Mouse (Mus musculus) liver, postnatal 0 days (tissue): ENCODE measurements around the gene Gphn. TPM values are rescaled to one million over a fixed set of nuclear protein-coding genes. Genes with fewer than 3 reads are reported as not detected.
A peak's percentile ranks its signal among the peaks of the same experiment; 100 is the strongest.

ENCODE experiments used
- ATAC-seq: fragments of 200-750 bp; cut with Nextera tagmentation; 2 replicates; pipeline ENCODE4 v1.8.0; 2017; ENCODE audit warnings: mild to moderate bottlenecking, moderate library complexity
- DNase-seq: peaks from one replicate; pipeline ENCODE4 v3.0.0-alpha.2; 2016
- H3K27ac ChIP-seq: fragments of 300-500 bp; sonication (generic); 2 replicates; pipeline ENCODE4 v1.5.1; 2014; ENCODE audit warnings: antibody characterized with exemption, moderate library complexity, mild to moderate bottlenecking, low read depth
- H3K27me3 ChIP-seq: fragments of 300-500 bp; sonication (generic); 2 replicates; pipeline ENCODE4 v1.6.1; 2014; ENCODE audit warnings: low read length, control low read depth, mixed read lengths; ENCODE audit not compliant: insufficient read depth
- H3K36me3 ChIP-seq: fragments of 300-500 bp; sonication (generic); replicated peaks from 2 replicates; pipeline ENCODE4 v1.6.1; 2014; ENCODE audit warnings: mild to moderate bottlenecking, control low read depth, low read length, moderate library complexity, mixed read lengths; ENCODE audit not compliant: insufficient read depth
- H3K4me1 ChIP-seq: fragments of 300-500 bp; sonication (generic); 2 replicates; pipeline ENCODE4 v1.6.1; 2014; ENCODE audit warnings: antibody characterized with exemption, mild to moderate bottlenecking, control low read depth; ENCODE audit not compliant: insufficient read depth
- H3K4me2 ChIP-seq: fragments of 300-500 bp; sonication (generic); 2 replicates; pipeline ENCODE4 v1.6.1; 2014; ENCODE audit warnings: low read depth, mild to moderate bottlenecking, low read length, moderate library complexity, mixed read lengths
- H3K4me3 ChIP-seq: fragments of 300-500 bp; sonication (generic); 2 replicates; pipeline ENCODE4 v1.5.1; 2014; ENCODE audit warnings: low read depth, low read length
- H3K9ac ChIP-seq: fragments of 300-500 bp; sonication (generic); replicated peaks from 2 replicates; pipeline ENCODE4 v1.6.1; 2014; ENCODE audit warnings: mild to moderate bottlenecking, moderate library complexity
- H3K9me3 ChIP-seq: fragments of 300-500 bp; sonication (generic); 2 replicates; pipeline ENCODE4 v1.6.1; 2016; ENCODE audit warnings: mild to moderate bottlenecking, control low read depth, low read length, mixed read lengths
- CTCF ChIP-seq: sonication (generic); IDR thresholded peaks from 2 replicates; pipeline ENCODE4 v1.5.1; 2016; ENCODE audit warnings: antibody characterized with exemption, low read depth
- EP300 ChIP-seq: IDR thresholded peaks from 2 replicates; pipeline ENCODE4 v1.6.1; 2016; ENCODE audit warnings: antibody characterized with exemption, low read depth, mild to moderate bottlenecking
- WGBS: fragments of 180-500 bp; shearing (Covaris S2); extraction: QIAGEN DNeasy Blood & Tissue Kit; methylation state at CpG from one replicate; pipeline ENCODE4 v1.1.7; 2014; ENCODE audit not compliant: insufficient replicate concordance; 5-methylcytosine and 5-hydroxymethylcytosine counted together
- polyA plus RNA-seq: library from polyadenylated mRNA; unstranded; fragments of >200 nt; fragmentation: Nextera tagmentation; extraction: Ambion mirVana; gene quantifications from 2 replicates; pipeline ENCODE4 v1.2.1, GENCODE M21; 2015

Gphn gene
- polyA plus RNA-seq, 1 experiment from 2014 or later: 6.1 TPM

DNA sequence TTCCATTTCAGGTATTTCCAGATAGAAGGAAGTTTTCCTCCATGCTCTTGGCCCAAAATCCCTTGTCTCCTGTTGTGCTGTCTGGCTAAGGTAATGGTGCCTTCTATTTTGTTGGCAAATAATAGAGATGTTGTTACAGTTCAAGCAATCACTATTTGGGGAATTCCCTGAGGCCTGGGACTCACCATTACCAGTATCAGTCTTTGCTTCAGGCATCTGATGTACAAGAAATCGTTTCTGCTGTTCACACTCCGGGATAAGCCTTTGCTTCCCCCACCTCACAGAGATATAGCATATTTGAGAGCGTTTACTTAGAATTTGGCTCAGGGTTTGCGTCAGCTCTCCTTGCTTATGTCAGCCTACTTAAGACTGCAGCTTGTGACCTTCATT lies 19.6 kb upstream of the Gphn start:
- DNase-seq (no peak), ATAC-seq (peak; percentile 50)
- H3K4me3 ChIP-seq: no peak overlapping the region
- H3K9ac ChIP-seq: no peak overlapping the region
- peaks cover 7% of the 10 kb centered on the region for H3K4me1 ChIP-seq
- H3K27ac ChIP-seq: peak overlapping the region; percentile 9; the same call in 1 of the 2 replicates
- H3K36me3 ChIP-seq: no peaks in the 10 kb centered on the region
- WGBS: 63% methylated on average over 4 of the region's 4 CpGs
- H3K4me2 ChIP-seq: peak overlapping the region; percentile 61; the same call in 1 of the 2 replicates
- no peaks in the 10 kb centered on the region for H3K9me3 ChIP-seq
- no peaks in the 10 kb centered on the region for H3K27me3 ChIP-seq
- no peak for TF ChIP-seq CTCF
- no peak for TF ChIP-seq EP300

- Histone ChIP-seq H3K9me3 (no peaks in the 10 kb centered on the region), H3K36me3 (no peaks in the 10 kb centered on the region), H3K27me3 (no peaks in the 10 kb centered on the region), H3K4me3 (no peak overlapping the region), H3K27ac (no peak overlapping the region), H3K4me2 (no peak overlapping the region), H3K9ac (no peak overlapping the region), H3K4me1 (peaks cover 7% of the 10 kb centered on the region)
- WGBS: 66% methylated on average over 2 of the region's 2 CpGs
- TF ChIP-seq CTCF: no peak
- no peak for TF ChIP-seq EP300
- ATAC-seq (no peak), DNase-seq (no peak)
Measured at GRCm38 (mm10) chr12:78209856-78210255, 16.3 kb upstream of the Gphn start.

GRCm38 (mm10) chr12:78215490-78215889 lies 10.7 kb upstream of the Gphn start:
- WGBS: 62% methylated on average over 6 of the region's 6 CpGs
- Histone ChIP-seq H3K9me3 (no peaks in the 10 kb centered on the region), H3K4me3 (no peak overlapping the region), H3K27ac (no peak overlapping the region), H3K4me1 (no peaks in the 10 kb centered on the region), H3K27me3 (no peaks in the 10 kb centered on the region), H3K9ac (no peak overlapping the region), H3K36me3 (no peaks in the 10 kb centered on the region), H3K4me2 (peak overlapping the region; percentile 26)
- no peak for DNase-seq
- TF ChIP-seq EP300 (no peak), CTCF (no peak)
- ATAC-seq: peak; percentile 56

DNA sequence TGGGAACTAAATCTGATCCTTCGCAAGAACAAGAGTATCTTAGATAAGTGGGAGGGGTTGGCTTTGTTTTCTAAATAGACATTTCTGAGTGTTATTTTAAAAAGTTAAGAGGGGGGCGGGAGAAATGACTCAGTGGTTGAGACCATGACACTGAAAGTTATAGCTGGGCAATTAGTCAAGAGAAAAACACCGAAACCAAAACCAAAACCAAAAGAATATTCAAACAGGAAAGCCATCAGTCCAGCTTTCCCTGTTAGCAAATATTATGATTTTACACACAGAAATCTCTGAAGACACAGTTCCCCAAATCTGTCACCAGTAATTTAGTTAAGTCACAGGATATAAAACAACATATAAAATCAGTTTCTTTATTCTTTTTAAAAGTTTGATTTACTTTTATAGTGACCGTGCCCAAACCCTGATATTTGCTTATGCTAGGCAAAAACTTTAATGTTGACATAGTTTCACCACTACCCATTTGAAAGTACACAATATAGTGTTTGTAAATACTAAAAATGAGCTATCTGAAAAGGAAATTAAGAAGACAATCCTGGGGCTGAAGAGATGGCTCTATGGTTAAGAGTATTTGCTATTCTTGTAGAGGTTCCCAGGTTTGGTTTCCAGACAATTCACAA lies 6.9 kb upstream of the Gphn start:
- ATAC-seq: no peak
- peak overlapping the region; percentile 34; the same call in 1 of the 2 replicates for H3K27ac ChIP-seq
- H3K9ac ChIP-seq: no peak overlapping the region
- no peak overlapping the region for H3K4me2 ChIP-seq
- DNase-seq: no peak
- 64% methylated on average over 4 of the region's 4 CpGs for WGBS
- no peaks in the 10 kb centered on the region for H3K27me3 ChIP-seq
- H3K4me1 ChIP-seq: no peaks in the 10 kb centered on the region
- no peak overlapping the region for H3K4me3 ChIP-seq
- H3K9me3 ChIP-seq: no peaks in the 10 kb centered on the region
- H3K36me3 ChIP-seq: no peaks in the 10 kb centered on the region
- TF ChIP-seq EP300 (no peak), CTCF (no peak)

DNA sequence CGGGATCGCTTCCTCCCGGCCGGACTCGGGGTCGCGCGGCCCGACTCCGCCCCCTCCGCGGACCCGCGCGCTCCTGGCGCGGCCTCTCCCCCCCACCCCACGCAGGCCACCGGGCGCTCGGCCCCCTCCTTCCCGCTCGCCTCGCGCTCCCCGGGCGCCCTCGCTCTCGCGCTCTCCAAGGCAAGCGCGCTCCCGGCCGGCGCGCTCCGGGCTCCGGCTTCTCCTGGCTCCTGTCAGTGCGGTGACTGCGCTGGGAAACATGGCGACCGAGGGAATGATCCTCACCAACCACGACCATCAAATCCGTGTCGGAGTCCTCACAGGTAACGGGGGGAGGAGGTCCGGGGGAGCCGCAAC lies 318 bp downstream of the Gphn start:
- H3K27me3 ChIP-seq: no peaks in the 10 kb centered on the region
- DNase-seq: peak; percentile 85
- H3K4me2 ChIP-seq: peak overlapping the region; percentile 79
- H3K9ac ChIP-seq: peak overlapping the region; percentile 73
- peak overlapping the region; percentile 90 for H3K27ac ChIP-seq
- peak overlapping the region; percentile 95 for H3K4me3 ChIP-seq
- TF ChIP-seq CTCF (no peak), EP300 (no peak)
- peak; percentile 83 for ATAC-seq
- no peaks in the 10 kb centered on the region for H3K9me3 ChIP-seq
- no peaks in the 10 kb centered on the region for H3K36me3 ChIP-seq
- WGBS: under 1% methylated on average over 35 of the region's 48 CpGs
- H3K4me1 ChIP-seq: no peaks in the 10 kb centered on the region

GRCm38 (mm10) chr12:78227021-78227932 lies 1.1 kb downstream of the Gphn start:
- no peaks in the 10 kb centered on the region for H3K36me3 ChIP-seq
- peak overlapping the region; percentile 95 for H3K4me3 ChIP-seq
- peak overlapping the region; percentile 79 for H3K4me2 ChIP-seq
- ATAC-seq (peak; percentile 16), DNase-seq (peak; percentile 69)
- H3K27ac ChIP-seq: peak overlapping the region; percentile 90
- no peaks in the 10 kb centered on the region for H3K9me3 ChIP-seq
- H3K27me3 ChIP-seq: no peaks in the 10 kb centered on the region
- WGBS: 6% methylated on average over 43 of the region's 57 CpGs
- TF ChIP-seq CTCF: no peak
- peak overlapping the region; percentile 73 for H3K9ac ChIP-seq
- no peaks in the 10 kb centered on the region for H3K4me1 ChIP-seq
